Mouse (Mus musculus) kidney, adult 2 months (tissue): ENCODE results near the gene Kxd1. TPM values are rescaled to one million over a fixed set of nuclear protein-coding genes. Genes with fewer than 3 reads are reported as not detected.

ENCODE experiments used
- DNase-seq: peaks from one replicate; pipeline ENCODE4 v3.0.0; 2021
- H3K27ac ChIP-seq: fragments of 200-500 bp; 2 replicates; pipeline ENCODE4 v1.5.1; 2012; ENCODE audit warnings: low read depth, low read length, control low read depth, inconsistent platforms; ENCODE audit not compliant: insufficient read depth
- H3K27me3 ChIP-seq: fragments of 200-500 bp; replicated peaks from 2 replicates; pipeline ENCODE4 v1.6.1; 2012; ENCODE audit warnings: mild to moderate bottlenecking, moderate library complexity, low read length, inconsistent platforms; ENCODE audit not compliant: control insufficient read depth, insufficient read depth
- H3K36me3 ChIP-seq: fragments of 200-500 bp; 2 replicates; pipeline ENCODE4 v1.6.1; 2012; ENCODE audit warnings: mild to moderate bottlenecking, moderate library complexity, low read length, inconsistent platforms; ENCODE audit not compliant: control insufficient read depth, insufficient read depth
- H3K4me1 ChIP-seq: fragments of 200-500 bp; 2 replicates; pipeline ENCODE4 v1.6.1; 2011; ENCODE audit warnings: low read length; ENCODE audit not compliant: control insufficient read depth, insufficient read depth
- H3K4me3 ChIP-seq: fragments of 200-500 bp; 2 replicates; pipeline ENCODE4 v1.5.1; 2011; ENCODE audit warnings: mild to moderate bottlenecking, low read depth, low read length, control low read depth; ENCODE audit not compliant: insufficient read depth
- CTCF ChIP-seq: fragments of 200-500 bp; conservative IDR thresholded peaks from 2 replicates; pipeline ENCODE4 v1.5.1; 2011; ENCODE audit warnings: low read depth, mild to moderate bottlenecking, control low read depth, low read length, moderate library complexity, mixed read lengths; ENCODE audit not compliant: insufficient read depth, insufficient read length
- POLR2A ChIP-seq: fragments of 200-500 bp; IDR thresholded peaks from one replicate; pipeline ENCODE4 v1.6.1; 2011; ENCODE audit warnings: low read depth, low read length, control low read depth
- WGBS: fragments of 180-500 bp; shearing (Covaris S2); methylation state at CpG from one replicate; pipeline ENCODE4 v1.1.7; 2018; 5-methylcytosine and 5-hydroxymethylcytosine counted together
- polyA plus RNA-seq: library from polyadenylated mRNA; depleted of rRNA; stranded (reverse); fragments of >200 nt; gene quantifications from 2 replicates; pipeline ENCODE4 v1.2.3, GENCODE M21; 2012

Kxd1 gene
- polyA plus RNA-seq, 1 experiment: 151 TPM

DNA sequence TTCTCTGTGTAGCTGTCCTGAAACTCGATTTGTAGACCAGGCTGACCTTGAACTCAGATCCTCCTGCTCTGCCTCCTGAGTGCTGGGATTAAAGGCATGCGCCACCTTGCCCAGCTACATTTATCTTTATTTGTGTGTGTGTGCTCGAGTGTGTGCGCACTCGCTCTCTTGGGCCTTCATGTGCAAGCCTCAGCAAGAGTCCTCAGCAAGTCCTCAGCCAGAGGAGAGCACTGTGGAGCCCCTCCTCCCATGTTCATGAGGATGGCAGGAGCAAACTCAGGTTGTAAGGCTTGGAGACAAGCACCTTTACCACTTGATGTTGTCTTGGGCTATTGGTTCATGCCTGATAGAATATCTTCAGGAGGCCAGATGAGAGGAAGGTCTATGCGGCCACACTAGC lies 20.0 kb upstream of the Kxd1 start:
- TF ChIP-seq CTCF: no peak
- no peak for TF ChIP-seq POLR2A

DNA sequence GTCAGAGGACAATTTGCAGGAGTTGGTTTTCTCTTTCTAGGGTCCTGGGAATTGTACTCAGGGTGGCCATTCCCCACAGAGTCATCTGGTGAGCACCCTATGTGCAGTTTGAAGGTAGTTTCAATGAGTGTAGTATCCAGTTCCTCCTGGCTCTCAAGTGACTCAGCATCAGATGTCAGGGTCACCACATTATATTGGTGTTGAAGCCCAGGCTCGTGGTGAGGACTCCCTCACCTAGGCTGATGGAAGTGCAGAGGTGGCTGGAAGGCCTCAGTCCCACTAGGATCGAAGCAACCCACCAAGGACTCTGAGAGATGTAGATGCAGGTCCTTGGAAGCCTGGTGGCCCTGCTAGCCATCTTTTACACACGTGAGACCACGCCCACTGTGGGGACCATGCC lies 18.7 kb upstream of the Kxd1 start:
- Histone ChIP-seq H3K36me3 (no peaks in the 10 kb centered on the region), H3K4me1 (peaks cover 21% of the 10 kb centered on the region; the same call in 1 of the 2 replicates), H3K4me3 (no peak overlapping the region), H3K27ac (no peak overlapping the region), H3K27me3 (no peaks in the 10 kb centered on the region)
- no peak for DNase-seq
- WGBS: 71% methylated on average over 4 of the region's 4 CpGs
- TF ChIP-seq POLR2A (no peak), CTCF (no peak)

More for the DNA sequence above, 20.0 kb upstream of the Kxd1 start:
- 88% methylated on average over 6 of the region's 6 CpGs for WGBS
- no peak for DNase-seq
- Histone ChIP-seq H3K4me1 (peaks cover 22% of the 10 kb centered on the region; the same call in 1 of the 2 replicates), H3K4me3 (no peak overlapping the region), H3K27me3 (no peaks in the 10 kb centered on the region), H3K27ac (no peak overlapping the region), H3K36me3 (no peaks in the 10 kb centered on the region)

- no peaks in the 10 kb centered on the region for H3K27me3 ChIP-seq
- H3K4me3 ChIP-seq: no peak overlapping the region
- peak; percentile 71 for DNase-seq
- no peaks in the 10 kb centered on the region for H3K36me3 ChIP-seq
- H3K4me1 ChIP-seq: peaks cover 26% of the 10 kb centered on the region; the same call in 1 of the 2 replicates
- WGBS: 27% methylated on average over 6 of the region's 6 CpGs
- TF ChIP-seq CTCF (peak; percentile 43), POLR2A (no peak)
- H3K27ac ChIP-seq: peak overlapping the region; percentile 46
Observed at GRCm38 (mm10) chr8:70544200-70544687, 16.5 kb upstream of the Kxd1 start.

DNA sequence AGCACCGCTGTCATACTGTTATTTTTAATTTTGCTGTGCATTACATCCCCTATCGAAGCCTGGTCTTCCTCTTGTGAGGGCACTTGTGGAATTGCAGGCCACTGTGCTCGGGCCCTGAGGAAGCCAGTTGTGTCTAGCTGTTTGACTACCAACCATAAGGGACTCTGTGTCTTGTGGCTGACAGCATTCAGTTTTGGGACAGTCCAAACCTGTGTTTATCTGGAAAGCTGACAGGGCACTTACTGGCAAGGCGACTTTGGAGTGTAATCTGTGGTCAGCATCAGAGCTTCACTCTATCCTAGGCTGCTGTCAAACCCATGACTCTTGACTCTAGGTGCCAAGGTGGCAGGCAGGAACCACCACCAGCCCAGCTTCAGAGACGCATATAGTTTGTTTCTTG lies 13.3 kb upstream of the Kxd1 start:
- DNase-seq: no peak
- H3K4me1 ChIP-seq: peaks cover 21% of the 10 kb centered on the region; the same call in 1 of the 2 replicates
- H3K4me3 ChIP-seq: peak overlapping the region; percentile 1; the same call in 1 of the 2 replicates
- TF ChIP-seq CTCF: no peak
- TF ChIP-seq POLR2A: no peak
- H3K27ac ChIP-seq: 0 out of 2 replicates have a peak overlapping the region, but pooled peaks have one; percentile 5
- 38% methylated on average over 5 of the region's 5 CpGs for WGBS
- no peaks in the 10 kb centered on the region for H3K36me3 ChIP-seq
- H3K27me3 ChIP-seq: no peaks in the 10 kb centered on the region

DNA sequence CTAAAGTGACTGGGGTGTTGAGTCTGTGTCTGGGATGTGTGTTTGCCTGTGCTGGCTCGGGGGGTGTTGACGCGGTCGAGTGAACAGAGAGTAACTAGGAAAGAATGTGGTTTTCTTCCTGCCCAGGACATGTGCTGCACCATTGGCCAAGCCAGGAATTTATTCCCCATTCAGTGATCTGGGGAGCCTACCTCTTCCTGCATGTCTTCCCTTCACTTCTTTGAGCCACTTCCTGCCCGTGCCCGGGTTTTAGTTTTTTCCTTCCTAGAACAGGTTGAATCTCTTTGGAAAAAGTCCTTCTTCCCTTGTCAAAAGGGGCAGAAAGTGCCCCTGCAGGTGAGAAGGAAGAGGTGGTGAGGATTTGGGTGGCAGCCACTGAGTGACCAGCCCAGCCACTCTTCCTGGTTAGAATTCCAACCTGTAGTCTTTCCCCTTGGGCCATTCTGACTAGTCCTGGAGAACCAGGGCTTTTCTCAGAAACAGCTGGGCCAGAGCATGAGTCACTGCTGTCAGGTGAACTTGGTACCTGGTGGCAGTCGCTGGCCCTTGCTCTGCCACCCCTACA lies 12.8 kb upstream of the Kxd1 start:
- TF ChIP-seq POLR2A (no peak), CTCF (no peak)
- peak overlapping the region; percentile 77 for H3K27ac ChIP-seq
- peak; percentile 63 for DNase-seq
- H3K27me3 ChIP-seq: no peaks in the 10 kb centered on the region
- no peaks in the 10 kb centered on the region for H3K36me3 ChIP-seq
- H3K4me1 ChIP-seq: peaks cover 21% of the 10 kb centered on the region; the same call in 1 of the 2 replicates
- peak overlapping the region; percentile 79 for H3K4me3 ChIP-seq
- 8% methylated on average over 7 of the region's 7 CpGs for WGBS

GRCm38 (mm10) chr8:70540013-70540506 lies 12.3 kb upstream of the Kxd1 start:
- Histone ChIP-seq H3K36me3 (no peaks in the 10 kb centered on the region), H3K4me3 (peak overlapping the region; percentile 79), H3K27me3 (no peaks in the 10 kb centered on the region), H3K27ac (peak overlapping the region; percentile 77), H3K4me1 (peaks cover 21% of the 10 kb centered on the region; the same call in 1 of the 2 replicates)
- DNase-seq: no peak
- WGBS: 2% methylated on average over 4 of the region's 4 CpGs
- no peak for TF ChIP-seq CTCF
- no peak for TF ChIP-seq POLR2A

- H3K27me3 ChIP-seq: no peaks in the 10 kb centered on the region
- H3K4me1 ChIP-seq: peaks cover 19% of the 10 kb centered on the region; the same call in 1 of the 2 replicates
- WGBS: under 1% methylated on average over 57 of the region's 58 CpGs
- H3K36me3 ChIP-seq: no peaks in the 10 kb centered on the region
- H3K27ac ChIP-seq: peak within 1 kb of the TSS; percentile 91
- H3K4me3 ChIP-seq: peak within 1 kb of the TSS; percentile 79
- peak; percentile 100 for DNase-seq
- TF ChIP-seq POLR2A: peak; percentile 47
- 0 out of 2 replicates have a peak, but pooled peaks have one; percentile 0 for TF ChIP-seq CTCF
Observed at GRCm38 (mm10) chr8:70539077-70539813, 11.5 kb upstream of the Kxd1 start, which contains the start of gene Ell. Ell (plus strand) TSS chr8:70539457.
